Mouse (Mus musculus) embryonic fibroblast, embryonic 13.5 days (primary cell): ENCODE measurements around the gene Ppp6r3.

ENCODE experiments used
- CTCF ChIP-seq: IDR thresholded peaks from 2 replicates; pipeline ENCODE4 v1.5.1; 2011; ENCODE audit warnings: mild to moderate bottlenecking, control low read depth, low read length, moderate library complexity, borderline replicate concordance; ENCODE audit not compliant: insufficient read depth
- POLR2A ChIP-seq: IDR thresholded peaks from 2 replicates; pipeline ENCODE4 v1.6.1; 2011; ENCODE audit warnings: low read depth, mild to moderate bottlenecking, control low read depth, low read length, moderate library complexity

GRCm38 (mm10) chr19:3405531-3406281 lies 169.8 kb downstream of the Ppp6r3 start:
- no peak for TF ChIP-seq CTCF
- TF ChIP-seq POLR2A = no peak
